Mouse (Mus musculus): ENCODE measurements around the gene Tmem50b.

The Tmem50b gene

GRCm38 (mm10) chr16:91561541-91562457, 35.8 kb downstream of the Tmem50b start:
- DNase-seq: no peak

- DNase-seq: peak; percentile 50
Measured at GRCm38 (mm10) chr16:91561099-91561498, 36.5 kb downstream of the Tmem50b start.

GRCm38 (mm10) chr16:91557693-91558092, 39.9 kb downstream of the Tmem50b start:
- DNase-seq: no peak

GRCm38 (mm10) chr16:91557214-91557613, 40.4 kb downstream of the Tmem50b start:
- DNase-seq: no peak

GRCm38 (mm10) chr16:91556659-91557058, 40.9 kb downstream of the Tmem50b start:
- DNase-seq: no peak

GRCm38 (mm10) chr16:91555017-91555605, 42.5 kb downstream of the Tmem50b start:
- DNase-seq: no peak

- peak; percentile 78 for DNase-seq
Measured at GRCm38 (mm10) chr16:91553625-91554024, 44.0 kb downstream of the Tmem50b start.

- no peak for DNase-seq
Measured at GRCm38 (mm10) chr16:91552072-91552471, 45.5 kb downstream of the Tmem50b start.

GRCm38 (mm10) chr16:91551081-91551524, 46.5 kb downstream of the Tmem50b start:
- DNase-seq: no peak

GRCm38 (mm10) chr16:91549616-91550015, 48.0 kb downstream of the Tmem50b start:
- no peak for DNase-seq

- no peak for DNase-seq
Measured at GRCm38 (mm10) chr16:91548996-91549395, 48.6 kb downstream of the Tmem50b start.

GRCm38 (mm10) chr16:91548586-91548985, 49.0 kb downstream of the Tmem50b start:
- DNase-seq: no peak

GRCm38 (mm10) chr16:91547974-91548373, 49.6 kb downstream of the Tmem50b start:
- DNase-seq: no peak

- peak; percentile 83 for DNase-seq
Measured at GRCm38 (mm10) chr16:91546836-91547741, 50.5 kb downstream of the Tmem50b start, which contains the start of gene Ifngr2. TSS of gene Ifngr2 (plus strand) at chr16:91547072.

GRCm38 (mm10) chr16:91546391-91546835, 51.2 kb downstream of the Tmem50b start:
- DNase-seq: no peak

GRCm38 (mm10) chr16:91545597-91546281, 51.9 kb downstream of the Tmem50b start:
- DNase-seq: no peak

- DNase-seq: no peak
Measured at GRCm38 (mm10) chr16:91543619-91544018, 54.0 kb downstream of the Tmem50b start.

GRCm38 (mm10) chr16:91541573-91542081, 56.0 kb downstream of the Tmem50b start:
- DNase-seq: no peak

GRCm38 (mm10) chr16:91538513-91538912, 59.1 kb downstream of the Tmem50b start:
- DNase-seq: no peak

- DNase-seq: no peak
Measured at GRCm38 (mm10) chr16:91538051-91538450, 59.5 kb downstream of the Tmem50b start.

- DNase-seq: no peak
Measured at GRCm38 (mm10) chr16:91537065-91537464, 60.5 kb downstream of the Tmem50b start.

GRCm38 (mm10) chr16:91536372-91536771, 61.2 kb downstream of the Tmem50b start:
- DNase-seq: no peak

All from kidney, postnatal 14 days (tissue).